Mouse (Mus musculus): Measurements from ENCODE around the gene Arl6ip5. TPM values are rescaled to one million over a fixed set of nuclear protein-coding genes. Genes with fewer than 3 reads are reported as not detected.

Gene Arl6ip5
- total RNA-seq, 2 experiments from 2014 or later = 109 to 125 TPM

- ATAC-seq (ENCODE audit: poor library complexity, severe bottlenecking) = no peak
Observed at GRCm38 (mm10) chr6:97269596-97269995, 59.1 kb downstream of the Arl6ip5 start.

GRCm38 (mm10) chr6:97272349-97272748 is 61.9 kb downstream of the Arl6ip5 start:
- ATAC-seq (ENCODE audit: poor library complexity, severe bottlenecking) = no peak

- ATAC-seq (ENCODE audit: poor library complexity, severe bottlenecking) = no peak
Observed at GRCm38 (mm10) chr6:97273058-97273710, 62.7 kb downstream of the Arl6ip5 start.

GRCm38 (mm10) chr6:97273777-97274176 is 63.3 kb downstream of the Arl6ip5 start:
- ATAC-seq (ENCODE audit: poor library complexity, severe bottlenecking) = no peak

GRCm38 (mm10) chr6:97275760-97276159 is 65.3 kb downstream of the Arl6ip5 start:
- no peak for ATAC-seq (ENCODE audit: poor library complexity, severe bottlenecking)

- no peak for ATAC-seq (ENCODE audit: poor library complexity, severe bottlenecking)
Observed at GRCm38 (mm10) chr6:97276366-97276765, 65.9 kb downstream of the Arl6ip5 start.

GRCm38 (mm10) chr6:97276890-97277497 is 66.5 kb downstream of the Arl6ip5 start:
- ATAC-seq (ENCODE audit: poor library complexity, severe bottlenecking) = no peak

- ATAC-seq (ENCODE audit: poor library complexity, severe bottlenecking) = peak; percentile 88
Observed at GRCm38 (mm10) chr6:97278014-97278787, 67.7 kb downstream of the Arl6ip5 start.

- no peak for ATAC-seq (ENCODE audit: poor library complexity, severe bottlenecking)
Observed at GRCm38 (mm10) chr6:97278878-97279277, 68.4 kb downstream of the Arl6ip5 start.

Other genes with a start within 250 kb of the Arl6ip5 start
- 0.21 TPM in 1 of 2 replicates, not detected in the other for gene Fam19a4, start 150.3 kb upstream of the Arl6ip5 start, total RNA-seq (2015)
- not detected in 2 replicates for gene Fam19a4, start 150.3 kb upstream of the Arl6ip5 start, total RNA-seq (2017)
- gene Eogt, start 61.5 kb upstream of the Arl6ip5 start, total RNA-seq (2015) = 4.6 and 7.2 TPM in 2 replicates
- 3.4 and 6.1 TPM in 2 replicates for gene Eogt, start 61.5 kb upstream of the Arl6ip5 start, total RNA-seq (2017)
- 21.5 and 22.6 TPM in 2 replicates for gene Tmf1, start 31.6 kb upstream of the Arl6ip5 start, total RNA-seq (2015)
- 98.2 and 120 TPM in 2 replicates for gene Tmf1, start 31.6 kb upstream of the Arl6ip5 start, total RNA-seq (2017)
- gene Uba3, start 5.0 kb upstream of the Arl6ip5 start, total RNA-seq (2015) = 52.0 and 52.9 TPM in 2 replicates
- 57.5 and 64.0 TPM in 2 replicates for gene Uba3, start 5.0 kb upstream of the Arl6ip5 start, total RNA-seq (2017)
- gene Lmod3, start 42.1 kb downstream of the Arl6ip5 start, total RNA-seq (2015) = not detected in 2 replicates
- not detected in 2 replicates for gene Lmod3, start 42.1 kb downstream of the Arl6ip5 start, total RNA-seq (2017)

All from megakaryocyte, adult 5-6 weeks (primary cell).